Mouse (Mus musculus): ENCODE results near the gene Kdm5a.

DNA sequence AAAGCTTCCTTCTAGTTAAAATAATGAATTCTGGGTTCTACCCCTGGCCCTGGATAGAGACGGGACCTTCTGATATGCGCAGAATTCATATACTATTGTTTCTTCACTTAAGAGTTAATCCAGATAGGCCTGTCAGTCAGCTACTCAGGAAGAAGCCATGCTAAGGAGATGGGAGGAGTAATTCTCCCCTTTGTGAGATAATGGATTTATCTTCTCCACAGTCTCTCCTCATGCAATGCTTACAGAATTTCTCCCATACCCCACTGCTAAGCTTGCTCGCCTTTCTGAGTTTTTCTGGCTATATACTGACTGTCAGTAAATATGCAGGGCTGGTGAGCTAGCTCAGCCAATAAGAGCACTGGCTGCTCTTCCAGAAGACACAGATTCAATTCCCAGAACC is 86.3 kb downstream of the Kdm5a start:
- no peak for TF ChIP-seq CTCF (IDR thresholded peaks at IDR 0.05; ENCODE audit: control insufficient read depth, insufficient read depth, insufficient read length)
- no peak for TF ChIP-seq MYOD1 (IDR thresholded peaks at IDR 0.05; ENCODE audit: control insufficient read depth, insufficient read length, low read depth)
- no peak for TF ChIP-seq CEBPB (IDR thresholded peaks at IDR 0.05; ENCODE audit: low read depth)
- TF ChIP-seq MYOG (IDR thresholded peaks at IDR 0.05; ENCODE audit: control insufficient read depth, extremely low read depth, insufficient read length): no peak
- TF ChIP-seq FOSL1 (IDR thresholded peaks at IDR 0.05; ENCODE audit: insufficient read depth, low read length, poor library complexity, severe bottlenecking): no peak
- no peak for TF ChIP-seq USF1 (IDR thresholded peaks at IDR 0.05; ENCODE audit: low read depth)
- no peak for TF ChIP-seq MAX (IDR thresholded peaks at IDR 0.05)
